Mouse (Mus musculus) G1E (cell line): ENCODE data around the gene Csnk2a2.

Source experiments
- CTCF ChIP-seq: IDR thresholded peaks from 2 replicates; pipeline ENCODE4 v1.5.1; 2012; ENCODE audit warnings: low read depth, low read length, inconsistent platforms, mixed read lengths
- GATA1 ChIP-seq: IDR thresholded peaks from 2 replicates; pipeline ENCODE4 v1.6.1; 2012; ENCODE audit warnings: borderline replicate concordance, low read length, inconsistent platforms, mixed read lengths

- TF ChIP-seq CTCF (no peak), GATA1 (no peak)
Measured at GRCm38 (mm10) chr8:95495444-95495843, 5.6 kb upstream of the Csnk2a2 start.
